Mouse (Mus musculus): ENCODE results near the gene Klhdc1. TPM values are rescaled to one million over a fixed set of nuclear protein-coding genes. Genes with fewer than 3 reads are reported as not detected.

The Klhdc1 gene
- 10 to 100 TPM; 21.8 to 23.6 (median 22.9) TPM for total RNA-seq (2022)

DNA sequence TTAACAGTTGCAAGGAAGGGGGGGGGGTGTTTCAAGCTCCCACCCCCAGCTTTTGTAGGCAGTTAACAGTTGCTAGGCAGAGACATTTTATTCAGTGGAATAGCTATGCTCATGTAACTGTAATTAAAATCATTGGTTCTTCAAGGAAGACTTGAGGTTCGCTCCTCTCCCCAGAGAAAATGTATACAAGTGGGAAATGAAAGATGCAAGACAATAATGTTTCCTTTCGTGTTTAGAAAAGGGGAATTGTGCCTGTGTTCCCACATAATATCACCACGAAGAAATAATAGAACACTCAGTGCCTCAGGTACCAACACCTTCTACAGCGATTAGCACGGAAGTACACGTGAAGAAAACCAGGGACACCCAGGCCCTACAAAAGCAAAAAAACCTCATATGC, at the start of gene Klhdc1:
Gene Klhdc1, plus strand, starts transcription at position 301 of the 400 bp plus-strand sequence.
- DNase-seq (ENCODE audit: low spot score in 2 of 2), result no peak

- no peak for DNase-seq (ENCODE audit: low spot score in 2 of 2)
Observed at GRCm38 (mm10) chr12:69191396-69191795, 49.6 kb upstream of the Klhdc1 start.

DNA sequence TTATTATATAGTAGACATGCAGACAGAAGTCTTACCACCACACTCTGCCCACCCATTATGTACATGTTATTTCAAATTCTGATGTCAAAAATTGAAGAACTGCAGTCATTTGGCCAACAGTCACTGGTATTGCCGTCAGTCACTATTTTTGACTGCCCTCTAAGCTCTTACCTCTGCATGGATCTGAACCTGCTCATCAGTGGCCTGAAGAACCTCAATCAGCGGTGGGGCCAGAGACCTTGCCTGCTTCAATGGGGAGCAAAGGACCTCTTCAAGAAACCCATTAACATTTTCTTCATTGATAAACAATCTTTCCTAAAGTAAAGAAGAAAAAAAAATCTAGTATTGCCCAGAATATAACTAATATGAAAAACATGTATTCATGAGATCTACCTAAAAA, 48.3 kb upstream of the Klhdc1 start:
- DNase-seq (ENCODE audit: low spot score in 2 of 2), result no peak

DNA sequence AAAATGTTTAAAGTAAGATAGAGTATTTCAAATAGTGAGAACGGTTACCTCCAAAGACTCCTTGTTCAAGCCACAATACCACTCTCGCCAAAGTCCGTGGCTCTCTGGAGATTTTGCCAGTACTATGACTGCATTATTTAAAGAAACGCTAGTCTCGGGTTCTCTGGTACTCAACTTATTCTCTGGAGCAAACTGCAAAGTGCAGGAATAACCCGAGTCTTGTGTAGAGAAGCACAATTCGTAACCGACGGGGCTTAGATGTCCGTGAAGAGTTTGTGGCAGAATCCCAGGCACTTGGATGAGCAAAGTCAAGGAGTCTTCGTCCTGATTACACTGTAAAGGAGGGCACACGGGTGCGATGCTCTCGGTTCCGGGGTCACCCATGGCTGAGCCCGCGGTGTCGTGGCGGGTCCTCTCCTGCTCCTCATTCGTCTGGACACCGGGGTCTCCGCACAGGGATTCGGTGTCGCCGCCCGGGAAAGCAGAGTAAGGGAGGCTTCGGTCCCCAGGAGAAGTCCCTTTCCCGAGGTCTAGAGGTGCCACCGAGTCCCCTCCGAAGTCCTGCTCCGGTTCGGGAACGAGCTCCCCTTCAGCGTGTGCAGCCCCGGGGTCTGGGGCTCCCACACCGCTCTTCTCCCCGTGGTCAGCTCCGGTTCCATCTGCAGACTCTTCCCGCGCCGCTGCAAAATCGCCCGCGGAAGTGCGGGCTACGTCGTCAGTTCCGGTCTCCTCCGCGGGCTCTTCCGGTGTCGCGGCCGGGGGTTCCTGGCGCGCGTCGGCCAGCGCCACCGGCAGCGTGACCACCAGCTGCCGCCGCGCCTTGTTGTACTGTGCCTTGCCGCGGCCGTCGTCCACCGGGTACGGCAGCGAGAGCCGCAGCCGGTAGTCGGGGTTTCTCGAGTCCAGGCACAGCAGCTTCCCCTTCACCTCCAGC, 44.3 kb upstream of the Klhdc1 start, which contains the start of gene Gm49383:
Gene Gm49383, minus strand, starts transcription at position 661 of the 934 bp plus-strand sequence.
- DNase-seq (ENCODE audit: low spot score in 2 of 2), result peak in 1 of 2 experiments; percentile 61

- peak; percentile 25 to 48 for DNase-seq (ENCODE audit: low spot score in 2 of 2)
Observed at GRCm38 (mm10) chr12:69197378-69198163, 43.4 kb upstream of the Klhdc1 start.

DNA sequence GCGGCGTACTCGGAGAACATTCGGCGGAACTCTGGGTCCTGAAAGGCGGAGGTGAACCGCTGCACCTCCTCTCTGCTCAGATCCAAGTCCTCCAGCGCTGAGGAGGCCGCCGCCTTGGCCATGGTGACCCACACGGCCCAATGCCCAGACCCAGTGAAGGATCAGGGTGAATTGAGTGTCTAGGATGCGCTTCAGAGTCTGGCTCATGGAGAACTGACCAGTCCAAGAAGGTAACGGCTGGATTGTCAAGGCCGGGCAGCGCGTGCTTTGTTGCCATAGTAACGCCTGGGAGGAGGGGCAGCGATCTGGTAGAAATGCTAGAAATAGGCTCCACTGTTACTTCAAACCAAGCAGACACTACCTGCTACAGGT, 42.8 kb upstream of the Klhdc1 start, which contains the start of gene Dnaaf2:
Gene Dnaaf2, minus strand, starts transcription at position 266 of the 372 bp plus-strand sequence.
- peak; percentile 42 to 58 for DNase-seq (ENCODE audit: low spot score in 2 of 2)

- no peak for DNase-seq (ENCODE audit: low spot score in 2 of 2)
Observed at GRCm38 (mm10) chr12:69198985-69199384, 42.0 kb upstream of the Klhdc1 start.

DNA sequence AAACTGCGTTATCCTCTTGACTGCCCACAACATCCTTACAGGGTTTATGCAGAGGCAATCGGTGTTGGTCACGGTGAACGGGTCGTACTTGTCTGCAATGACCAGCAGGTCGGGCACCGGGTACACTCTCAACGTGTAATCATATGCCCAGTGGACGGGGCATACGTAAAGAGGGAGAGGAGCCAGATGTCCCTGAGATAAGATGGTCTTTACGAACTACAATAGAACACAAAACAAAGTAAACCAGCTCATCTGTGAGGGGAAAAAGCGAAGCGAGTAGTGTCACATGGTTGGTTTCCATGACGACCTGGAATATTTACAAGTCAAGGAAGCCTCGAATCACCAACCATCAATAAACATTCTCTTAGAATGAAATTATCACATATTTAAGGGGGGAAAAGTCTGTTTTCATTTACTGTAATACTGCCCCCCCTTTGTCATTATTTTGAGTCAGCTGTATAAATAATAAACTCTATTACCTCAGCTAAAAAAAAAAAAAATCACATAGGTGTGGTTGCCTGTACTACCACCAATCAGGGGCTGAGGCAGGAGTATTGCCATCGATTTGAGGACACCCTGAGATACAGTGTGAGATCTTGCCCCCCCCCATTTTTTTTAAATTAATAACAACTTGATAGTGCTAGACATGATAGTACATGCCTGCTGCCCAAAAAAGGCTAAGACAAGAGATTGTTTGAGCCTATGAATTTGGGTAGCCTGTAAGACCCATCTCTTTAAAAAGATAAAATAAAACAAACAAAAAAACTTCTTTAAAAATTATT, 36.7 kb upstream of the Klhdc1 start, which contains the start of gene Gm49384:
Gene Gm49384, minus strand, starts transcription at position 216 of the 782 bp plus-strand sequence.
- no peak for DNase-seq (ENCODE audit: low spot score in 2 of 2)

DNA sequence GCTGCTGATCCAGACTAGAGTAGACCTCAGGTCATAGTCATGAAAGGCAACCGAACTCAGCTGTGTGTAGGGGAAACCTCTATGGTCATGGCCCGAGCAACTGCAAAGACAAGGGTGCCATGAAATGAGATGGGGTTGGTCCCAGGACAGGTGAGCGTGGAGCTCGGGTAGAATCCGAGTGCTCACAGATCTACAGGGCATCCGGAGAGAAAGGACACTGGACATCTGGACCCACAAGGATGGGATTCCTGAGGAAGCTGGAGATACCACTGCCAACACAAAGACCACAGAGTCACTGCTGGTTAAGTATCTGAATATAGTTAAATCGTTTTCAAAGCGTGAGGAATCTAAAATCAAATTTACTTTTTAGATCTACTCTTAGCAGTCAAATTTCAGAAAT, 33.6 kb upstream of the Klhdc1 start:
- no peak for DNase-seq (ENCODE audit: low spot score in 2 of 2)

DNA sequence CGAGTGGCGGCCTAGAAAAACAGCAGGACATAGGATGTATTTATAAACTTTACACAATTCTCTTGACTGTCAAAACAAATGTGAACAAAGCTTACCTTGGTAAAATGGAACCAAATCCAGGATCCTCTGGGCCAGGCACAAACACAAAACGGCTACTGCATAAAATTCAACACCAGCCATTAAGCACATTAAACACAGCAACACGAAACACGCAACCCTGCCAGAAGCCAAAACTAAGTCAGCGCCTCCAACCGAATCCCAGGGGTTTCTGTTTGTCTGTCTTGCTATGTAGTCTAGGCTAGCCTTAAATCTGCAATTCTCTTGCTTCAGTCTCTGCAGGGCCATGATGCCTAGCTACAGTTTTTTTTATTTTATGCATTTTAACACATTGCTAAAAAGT, 33.0 kb upstream of the Klhdc1 start:
- no peak for DNase-seq (ENCODE audit: low spot score in 2 of 2)

DNA sequence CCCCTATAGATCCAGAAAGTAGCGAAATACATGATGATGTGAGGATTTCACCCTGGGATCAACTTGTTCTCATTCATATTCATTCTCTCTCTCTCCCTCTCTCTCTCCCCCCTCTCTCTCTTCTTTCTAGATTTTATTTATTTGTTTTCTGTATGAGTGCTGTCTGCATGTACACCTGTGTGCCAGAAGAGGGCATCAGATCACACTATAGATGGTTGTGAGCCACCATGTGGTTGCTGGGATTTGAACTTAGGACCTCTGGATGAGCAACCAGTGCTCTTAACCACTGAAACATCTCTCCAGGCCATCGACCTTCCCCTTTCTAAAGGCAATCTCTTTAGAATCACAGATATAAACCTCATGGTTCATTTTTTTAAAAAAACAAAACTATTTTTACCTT, 32.5 kb upstream of the Klhdc1 start:
- no peak for DNase-seq (ENCODE audit: low spot score in 2 of 2)

DNA sequence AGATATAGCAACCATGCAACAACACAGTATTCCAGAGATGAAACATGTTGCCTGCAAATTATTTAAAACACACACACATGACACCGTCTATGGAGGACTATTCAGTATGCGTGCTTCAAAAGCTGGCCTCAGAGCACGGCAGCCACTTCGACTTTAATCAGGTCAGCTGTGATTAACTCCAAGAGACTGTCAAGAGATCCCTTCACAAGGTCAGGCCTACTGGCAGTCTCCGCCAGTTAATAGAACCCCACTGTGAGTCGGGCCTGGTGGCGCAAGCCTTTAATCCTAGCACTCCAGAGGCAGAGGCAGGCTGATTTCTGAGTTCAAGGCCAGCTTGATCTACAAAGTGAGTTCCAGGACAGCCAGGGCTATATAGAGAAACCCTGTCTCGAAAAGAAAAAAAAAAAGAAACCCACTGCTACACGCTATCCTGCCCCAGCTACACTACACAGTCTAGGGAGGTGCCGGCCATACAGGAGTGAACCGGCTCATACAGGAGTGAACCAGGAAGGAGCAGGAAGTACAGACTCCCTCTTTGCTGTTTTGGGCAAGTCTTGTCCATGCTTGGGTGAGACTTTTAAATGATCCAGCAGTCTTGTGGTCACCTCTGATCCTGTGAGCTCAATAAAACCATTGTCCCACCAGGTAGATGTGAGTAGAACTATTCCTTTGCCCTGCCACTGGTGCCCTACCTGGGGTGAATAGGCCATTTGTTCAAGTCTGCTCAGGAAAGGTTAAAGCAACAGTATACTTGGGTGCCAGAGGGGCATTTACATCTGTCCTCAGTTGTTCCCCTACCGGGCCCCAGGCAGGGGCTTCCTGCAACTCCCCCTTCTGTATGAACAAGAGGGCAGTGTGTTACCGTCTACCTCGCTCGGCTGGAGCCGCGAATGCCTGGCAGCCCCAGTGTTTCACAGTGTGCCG, 30.7 kb upstream of the Klhdc1 start:
- DNase-seq (ENCODE audit: low spot score in 2 of 2), result no peak

DNA sequence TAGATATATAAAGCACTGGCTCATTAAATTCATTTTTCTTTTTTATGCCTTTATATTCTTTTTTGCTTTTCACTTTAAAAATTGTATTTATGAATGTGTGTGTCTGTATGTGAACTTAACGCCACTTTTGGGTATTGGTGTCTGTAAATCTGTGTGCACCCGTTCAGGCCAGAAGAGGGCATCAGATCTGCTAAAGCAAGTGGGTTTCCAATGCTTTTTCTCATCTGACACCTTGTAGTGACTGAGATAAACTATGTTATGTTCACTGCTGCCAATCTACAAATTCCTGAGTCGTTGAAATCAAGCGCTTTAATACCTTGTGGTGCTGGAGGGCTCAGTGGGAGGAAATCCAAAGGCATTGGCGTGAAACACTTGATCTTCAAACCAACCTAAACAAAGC, 29.9 kb upstream of the Klhdc1 start:
- DNase-seq (ENCODE audit: low spot score in 2 of 2), result no peak

- no peak for DNase-seq (ENCODE audit: low spot score in 2 of 2)
Observed at GRCm38 (mm10) chr12:69213186-69213777, 27.7 kb upstream of the Klhdc1 start.

DNA sequence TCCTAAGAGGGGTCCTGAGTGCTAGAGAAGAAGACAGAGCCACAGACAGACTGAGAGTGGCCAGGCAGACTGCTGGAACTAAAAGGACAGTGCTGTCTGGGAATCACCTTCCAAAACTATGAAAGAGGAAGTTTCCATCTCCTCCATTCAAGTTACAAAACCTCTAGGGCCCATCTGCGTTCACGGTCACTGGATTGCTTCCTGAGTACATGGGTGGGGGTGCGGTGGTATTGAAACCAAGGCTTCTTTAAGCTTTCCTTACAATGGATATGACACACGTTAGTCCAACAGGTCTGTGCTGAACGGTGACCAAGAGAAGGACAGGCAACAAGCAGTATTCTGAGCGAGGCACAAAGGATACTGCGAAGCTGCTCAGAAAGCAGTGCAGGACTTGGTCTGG, 26.6 kb upstream of the Klhdc1 start:
- no peak for DNase-seq (ENCODE audit: low spot score in 2 of 2)

DNA sequence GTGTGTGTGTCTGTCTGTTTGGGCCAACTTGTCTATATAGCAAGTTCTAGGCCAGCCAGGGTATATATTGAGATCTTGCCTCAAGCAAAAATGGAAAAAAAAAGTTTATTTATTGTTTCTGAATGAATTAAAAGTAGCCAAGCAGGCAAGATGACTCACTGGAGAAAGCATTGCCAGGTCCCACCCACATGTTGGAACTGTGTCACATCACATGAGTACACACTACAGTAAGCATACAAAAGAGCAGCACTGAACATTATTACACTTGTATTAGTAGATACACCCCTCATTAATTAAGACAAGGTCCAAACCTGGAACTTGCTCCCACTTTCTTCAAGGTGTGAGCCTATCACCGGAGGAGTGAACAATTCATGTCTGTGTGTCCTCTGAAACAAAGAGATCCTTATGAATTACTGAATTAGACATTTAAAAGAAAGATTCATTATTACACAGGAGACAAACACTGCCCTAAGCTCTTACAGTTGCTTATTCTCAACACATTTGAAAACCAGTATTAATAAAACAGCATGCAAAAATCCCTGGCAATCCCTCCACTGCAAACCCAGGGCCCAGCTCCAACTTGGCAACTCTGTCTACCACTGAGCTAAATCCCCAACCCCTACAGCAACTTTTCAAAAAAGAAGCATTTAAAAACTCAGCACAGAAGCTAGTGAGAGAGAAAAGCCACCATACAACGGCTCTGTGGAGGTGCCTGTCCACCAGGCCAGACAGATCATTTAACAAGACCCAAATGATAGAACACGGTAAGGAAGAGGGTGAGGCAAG, 25.8 kb upstream of the Klhdc1 start:
- peak; percentile 21 to 57 for DNase-seq (ENCODE audit: low spot score in 2 of 2)

- DNase-seq (ENCODE audit: low spot score in 2 of 2), result no peak
Observed at GRCm38 (mm10) chr12:69216587-69216986, 24.4 kb upstream of the Klhdc1 start.

GRCm38 (mm10) chr12:69220613-69221277, 20.2 kb upstream of the Klhdc1 start:
- no peak for DNase-seq (ENCODE audit: low spot score in 2 of 2)

Data from left cerebral cortex, adult 8-10 months (tissue).